Mouse (Mus musculus): Measurements from ENCODE around the gene Izumo1.
A peak's percentile ranks its signal among the peaks of the same experiment; 100 is the strongest.

Izumo1 gene

GRCm38 (mm10) chr7:45621443-45621842 lies at the start of gene Izumo1:
Gene Izumo1 (plus strand): TSS chr7:45621811.
- DNase-seq (ENCODE audit: low read depth) = peak; percentile 29

DNA sequence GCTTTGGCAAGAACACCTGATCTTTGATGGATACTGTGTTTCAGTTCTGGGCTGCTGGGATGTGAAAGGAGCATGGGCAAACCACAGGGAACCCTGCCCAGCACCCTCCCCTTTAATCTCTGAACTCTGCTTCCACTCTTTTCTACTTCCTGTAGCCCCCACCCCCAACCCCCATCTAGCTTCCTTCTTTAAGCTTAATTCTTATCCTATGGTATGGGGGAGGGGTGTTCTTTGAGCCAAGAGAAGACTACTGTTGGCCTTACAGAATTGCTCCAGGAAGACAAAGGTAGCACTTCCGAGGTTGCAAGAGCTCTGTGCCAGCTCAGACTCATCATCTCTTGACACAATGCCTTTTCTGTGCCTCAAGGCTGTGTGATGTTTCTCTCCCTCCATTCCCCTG lies 49.6 kb upstream of the Izumo1 start:
- peak; percentile 36 for DNase-seq (ENCODE audit: low read depth)

DNA sequence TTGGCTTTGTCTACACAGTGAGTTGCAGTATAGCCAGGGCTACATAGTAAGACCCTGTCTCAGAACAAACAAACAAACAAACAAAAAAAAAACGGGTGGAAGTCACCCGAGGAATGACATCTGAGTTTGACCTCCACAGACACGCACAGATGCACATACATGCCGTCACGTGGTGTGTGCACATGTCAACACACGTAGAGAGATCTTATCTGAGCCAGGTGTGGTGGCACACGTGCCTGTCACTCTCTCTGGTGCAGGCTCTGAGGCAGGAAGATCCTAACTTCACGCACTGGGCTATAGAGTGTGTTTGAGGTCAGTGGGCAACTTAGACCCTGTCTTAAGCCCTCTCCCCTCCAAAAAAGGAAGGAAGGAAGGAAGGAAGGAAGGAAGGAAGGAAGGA lies 47.7 kb upstream of the Izumo1 start:
- no peak for DNase-seq (ENCODE audit: low read depth)

DNA sequence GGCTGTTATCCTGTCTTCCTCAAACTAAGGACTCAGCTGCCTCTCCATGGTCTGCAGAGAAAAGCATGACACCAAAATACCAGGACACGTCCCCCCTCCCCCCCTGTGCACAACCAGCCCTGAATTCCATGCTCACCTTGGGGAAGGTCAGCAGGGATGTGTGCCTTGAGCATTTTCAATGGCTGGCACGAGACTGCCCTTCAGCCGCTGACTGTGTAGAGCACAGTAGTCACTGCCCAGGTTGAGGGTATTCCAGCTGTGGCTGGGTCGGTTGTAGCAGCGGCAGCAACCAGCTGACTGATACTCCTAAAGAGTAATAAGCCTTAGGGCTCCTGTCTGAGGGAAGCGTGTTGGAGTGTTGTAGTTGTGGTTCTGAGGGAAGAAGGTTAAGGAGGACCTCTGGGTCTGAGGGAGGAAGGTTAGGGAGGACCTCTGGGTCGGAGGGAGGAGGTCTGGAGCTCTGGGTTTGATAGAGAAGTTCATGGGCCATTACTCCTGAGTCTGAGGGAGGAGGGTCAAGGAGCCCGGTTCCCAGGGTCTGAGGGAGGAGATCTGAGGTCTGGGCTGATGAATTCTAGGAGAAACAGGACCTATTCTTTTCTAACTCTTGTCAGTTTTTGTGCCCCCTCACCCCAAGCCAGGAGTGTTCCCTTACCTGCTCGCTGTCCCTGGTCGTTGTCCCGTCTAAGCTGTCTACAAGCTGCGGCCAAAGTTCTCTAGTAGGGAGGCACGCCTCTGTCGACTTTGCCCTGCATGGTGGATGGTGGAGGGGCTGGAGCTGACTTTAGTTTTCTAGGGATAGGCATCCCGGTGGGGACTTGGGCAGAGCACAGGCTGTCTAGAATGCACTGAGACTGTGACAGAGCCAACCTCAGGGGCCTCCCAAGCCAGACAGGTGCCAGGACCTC lies 46.9 kb upstream of the Izumo1 start:
- no peak for DNase-seq (ENCODE audit: low read depth)

DNA sequence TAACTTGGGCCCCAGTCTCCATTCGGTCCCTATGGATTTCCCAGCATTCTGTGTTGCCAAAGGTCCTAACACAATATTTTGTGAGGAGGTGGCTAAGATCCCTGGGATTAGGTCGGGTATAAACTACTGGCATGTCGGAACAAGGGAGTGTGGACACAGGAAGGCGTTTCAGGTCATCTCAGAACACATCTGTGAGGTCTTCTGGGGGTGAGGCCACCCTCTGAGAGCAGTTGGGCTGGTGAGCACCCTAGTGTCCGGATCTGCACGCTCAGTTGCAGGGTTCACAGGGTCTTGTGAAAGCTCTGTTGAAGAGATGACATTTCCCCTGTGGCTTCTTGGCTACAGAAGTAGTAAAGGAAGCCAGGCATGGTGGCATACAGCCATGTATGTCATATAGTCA lies 35.7 kb upstream of the Izumo1 start:
- no peak for DNase-seq (ENCODE audit: low read depth)

GRCm38 (mm10) chr7:45587631-45588592 lies 33.7 kb upstream of the Izumo1 start:
- no peak for DNase-seq (ENCODE audit: low read depth)

GRCm38 (mm10) chr7:45589173-45589572 lies 32.4 kb upstream of the Izumo1 start:
- peak; percentile 98 for DNase-seq (ENCODE audit: low read depth)

DNA sequence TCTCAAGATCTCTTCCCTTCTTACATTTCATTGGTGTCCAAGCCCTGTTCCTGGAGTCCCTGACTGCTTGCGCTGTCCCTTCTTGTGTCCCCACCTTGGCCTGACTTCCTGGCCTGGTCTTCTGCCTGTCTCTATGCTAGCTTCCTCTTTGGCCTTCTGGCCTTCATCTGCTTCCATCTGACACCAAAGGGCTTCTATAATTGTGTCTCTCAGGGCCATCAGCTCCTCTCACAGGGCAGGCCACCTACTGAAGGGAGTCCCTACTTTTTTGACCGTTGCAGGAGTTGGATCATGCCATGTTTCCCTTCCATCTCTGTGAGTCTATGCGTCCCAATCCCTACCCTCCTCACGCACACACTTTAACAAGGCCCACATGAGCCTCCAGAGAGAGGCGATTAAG lies 31.7 kb upstream of the Izumo1 start:
- DNase-seq (ENCODE audit: low read depth) = no peak

GRCm38 (mm10) chr7:45590874-45591273 lies 30.7 kb upstream of the Izumo1 start:
- peak; percentile 66 for DNase-seq (ENCODE audit: low read depth)

GRCm38 (mm10) chr7:45591880-45592279 lies 29.7 kb upstream of the Izumo1 start:
- DNase-seq (ENCODE audit: low read depth) = no peak

DNA sequence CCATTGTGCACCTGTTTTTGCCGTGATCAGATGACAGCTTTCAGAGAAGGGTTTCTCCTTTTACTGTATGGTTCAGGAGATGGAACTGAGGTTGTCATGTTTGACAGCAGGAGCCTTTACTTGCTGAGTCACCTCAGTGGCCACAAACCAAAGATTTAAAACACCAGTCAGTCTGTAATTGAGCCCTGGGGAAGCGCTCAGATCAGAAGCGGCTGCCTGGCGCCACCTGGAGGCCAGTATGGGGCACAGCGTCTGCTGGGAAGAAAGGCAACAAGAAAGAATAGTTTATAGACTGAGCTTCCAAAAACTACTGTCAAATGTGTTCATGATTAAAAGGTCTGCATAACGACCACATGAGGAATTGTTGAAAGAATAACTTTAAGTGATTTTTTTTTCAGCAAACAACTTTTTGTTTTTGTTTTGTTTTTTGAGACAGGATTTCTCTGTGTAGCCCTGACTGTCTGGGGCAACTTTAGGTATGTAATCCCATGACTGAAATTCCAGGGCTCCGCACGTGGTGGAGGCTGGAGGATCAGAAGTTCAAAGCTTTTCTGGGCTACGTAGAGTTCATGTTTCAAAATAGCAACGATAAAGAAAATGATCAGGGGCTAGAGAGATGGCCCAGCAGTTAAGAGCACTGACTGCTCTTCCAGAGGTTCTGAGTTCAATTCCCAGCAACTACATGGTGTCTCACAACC lies 28.3 kb upstream of the Izumo1 start:
- peak; percentile 96 for DNase-seq (ENCODE audit: low read depth)

GRCm38 (mm10) chr7:45595176-45595575 lies 26.4 kb upstream of the Izumo1 start:
- no peak for DNase-seq (ENCODE audit: low read depth)

DNA sequence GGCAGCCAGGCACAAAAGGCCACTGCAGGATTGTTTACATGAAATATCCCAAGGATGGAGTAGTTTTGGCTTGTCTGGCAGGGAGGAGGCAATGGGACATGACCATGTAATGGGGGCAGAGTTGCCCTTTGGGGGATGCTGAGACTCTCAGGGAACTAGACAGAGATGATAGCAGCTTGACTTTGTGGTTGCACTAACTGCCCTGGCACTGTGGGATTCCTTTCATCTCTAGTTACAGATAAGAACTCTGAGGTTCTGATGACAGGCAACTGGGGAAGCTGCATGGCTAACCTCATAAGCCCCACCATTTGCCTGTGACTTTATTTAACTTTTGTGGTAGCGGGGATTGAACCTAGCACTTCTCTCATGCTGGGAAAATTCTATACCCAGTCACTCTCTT lies 25.5 kb upstream of the Izumo1 start:
- DNase-seq (ENCODE audit: low read depth) = peak; percentile 63

DNA sequence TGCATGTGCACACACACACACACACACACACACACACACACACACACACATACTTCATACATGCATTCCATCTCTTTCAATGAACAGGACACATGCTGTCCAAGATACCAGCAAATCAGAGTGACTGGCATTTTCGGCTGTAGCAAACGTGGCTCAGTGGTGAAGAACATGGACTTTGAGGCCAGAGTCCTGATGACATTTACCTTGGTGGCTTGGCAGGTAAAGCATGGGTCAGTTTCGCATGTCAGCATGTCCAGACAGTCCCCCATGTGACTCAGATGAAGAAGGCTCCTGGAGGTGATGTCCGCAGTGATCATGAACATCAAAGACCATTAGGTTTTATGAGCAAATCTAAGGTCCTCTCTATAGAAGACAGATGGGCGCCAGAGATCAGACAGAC lies 24.6 kb upstream of the Izumo1 start:
- no peak for DNase-seq (ENCODE audit: low read depth)

- DNase-seq (ENCODE audit: low read depth) = no peak
Observed at GRCm38 (mm10) chr7:45597527-45597926, 24.1 kb upstream of the Izumo1 start.

DNA sequence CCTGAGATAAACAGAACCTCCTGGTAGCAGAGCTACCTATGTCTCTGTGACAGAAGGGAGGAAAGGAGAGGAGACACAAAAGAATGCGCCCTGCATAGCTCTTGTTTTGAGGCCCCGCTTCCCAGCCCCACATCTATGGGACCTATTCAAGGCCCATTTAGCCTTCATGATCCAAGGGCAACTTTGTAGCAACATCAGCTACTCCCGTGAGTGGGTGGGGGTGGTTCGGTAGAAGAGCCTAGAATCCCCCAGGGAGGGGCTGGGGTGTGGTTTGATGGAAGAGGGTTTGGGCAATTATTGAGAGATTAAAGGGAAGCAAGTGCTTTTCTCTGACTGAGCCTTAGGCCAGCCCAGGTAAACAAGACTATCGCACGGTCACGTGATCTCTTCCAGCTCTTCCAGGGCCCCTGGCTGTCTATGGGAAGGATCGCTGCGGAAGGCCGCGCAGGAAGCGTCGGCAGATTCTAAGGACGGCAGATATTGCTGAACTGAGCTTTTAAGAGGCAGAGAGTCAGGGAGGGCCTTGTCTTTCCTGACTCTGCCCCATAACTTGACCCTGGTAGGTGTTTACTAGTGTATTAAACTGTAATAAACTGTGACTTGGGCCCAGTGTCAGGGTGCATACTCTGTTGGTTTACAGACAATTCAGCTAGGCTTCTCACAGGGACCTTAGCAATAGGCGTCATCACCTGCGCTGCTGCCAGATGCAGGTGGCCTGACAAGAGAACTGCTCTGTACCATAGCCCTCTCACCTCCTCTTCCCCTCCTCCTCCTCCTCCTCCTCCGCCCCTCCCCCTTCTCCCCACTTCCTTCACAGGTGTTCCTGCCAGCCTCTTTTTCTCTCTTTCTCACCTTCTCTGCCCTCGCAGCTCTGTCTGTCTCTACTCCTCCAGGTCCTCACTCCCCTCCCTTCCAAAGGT lies 22.4 kb upstream of the Izumo1 start:
- DNase-seq (ENCODE audit: low read depth) = no peak

DNA sequence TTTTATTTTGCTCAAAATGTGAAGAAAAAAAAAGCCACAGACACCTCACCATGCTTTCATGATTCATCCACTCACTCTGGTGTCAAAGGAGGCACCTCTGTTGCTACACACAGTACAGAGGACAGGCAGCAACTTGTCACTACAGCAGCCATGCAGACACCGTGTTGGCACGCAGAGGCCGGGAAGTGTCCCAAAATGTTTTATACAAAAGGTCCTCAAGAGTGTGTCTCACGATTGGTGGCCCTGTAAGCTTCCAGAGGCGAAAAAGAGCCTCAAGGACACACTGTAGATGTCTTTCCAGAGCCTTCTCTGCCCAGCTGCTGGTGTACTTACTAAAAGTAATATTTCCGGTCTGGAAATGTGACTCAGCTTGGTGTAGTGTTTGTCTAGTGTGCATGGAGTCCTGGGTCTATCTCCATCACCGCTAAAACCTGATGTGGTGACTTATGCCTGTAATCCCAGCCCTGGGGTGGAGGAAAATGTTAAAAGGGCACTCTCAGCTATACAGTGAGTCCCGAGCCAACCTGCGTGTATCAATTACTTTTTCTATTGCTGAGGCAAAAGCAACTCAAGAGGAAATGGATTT lies 15.8 kb upstream of the Izumo1 start:
- DNase-seq (ENCODE audit: low read depth) = peak; percentile 91

DNA sequence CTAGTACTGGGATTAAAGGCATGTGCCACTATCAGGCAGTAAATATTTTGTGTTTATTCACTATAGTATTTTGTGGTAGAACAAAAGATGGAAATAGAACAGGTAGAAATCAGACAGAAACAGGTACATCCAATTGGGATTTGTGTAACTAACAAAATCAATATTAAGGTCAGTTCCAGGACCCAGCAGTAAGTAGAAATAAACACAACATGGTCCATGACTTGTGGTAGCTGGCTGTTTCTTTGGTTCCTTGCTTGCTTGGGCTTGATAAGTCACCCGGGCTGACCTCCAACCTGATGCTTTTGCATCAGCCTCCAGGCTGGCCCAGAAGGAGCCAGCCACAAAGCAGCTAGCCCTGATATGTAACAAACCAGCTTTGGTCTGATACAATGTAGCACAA lies 12.1 kb upstream of the Izumo1 start:
- DNase-seq (ENCODE audit: low read depth) = no peak

GRCm38 (mm10) chr7:45616277-45616676 lies 5.3 kb upstream of the Izumo1 start:
- no peak for DNase-seq (ENCODE audit: low read depth)

GRCm38 (mm10) chr7:45617042-45617695 lies 4.4 kb upstream of the Izumo1 start, which contains the start of gene Fut1:
Gene Fut1 (plus strand): TSS chr7:45617289.
- DNase-seq (ENCODE audit: low read depth) = no peak

Measured in 416B (cell line).